Mouse (Mus musculus): ENCODE measurements around the gene Rpl36. TPM values are rescaled to one million over a fixed set of nuclear protein-coding genes. Genes with fewer than 3 reads are reported as not detected.

The Rpl36 gene
- polyA plus RNA-seq, 1 experiment from 2014 or later: 2,211 TPM

DNA sequence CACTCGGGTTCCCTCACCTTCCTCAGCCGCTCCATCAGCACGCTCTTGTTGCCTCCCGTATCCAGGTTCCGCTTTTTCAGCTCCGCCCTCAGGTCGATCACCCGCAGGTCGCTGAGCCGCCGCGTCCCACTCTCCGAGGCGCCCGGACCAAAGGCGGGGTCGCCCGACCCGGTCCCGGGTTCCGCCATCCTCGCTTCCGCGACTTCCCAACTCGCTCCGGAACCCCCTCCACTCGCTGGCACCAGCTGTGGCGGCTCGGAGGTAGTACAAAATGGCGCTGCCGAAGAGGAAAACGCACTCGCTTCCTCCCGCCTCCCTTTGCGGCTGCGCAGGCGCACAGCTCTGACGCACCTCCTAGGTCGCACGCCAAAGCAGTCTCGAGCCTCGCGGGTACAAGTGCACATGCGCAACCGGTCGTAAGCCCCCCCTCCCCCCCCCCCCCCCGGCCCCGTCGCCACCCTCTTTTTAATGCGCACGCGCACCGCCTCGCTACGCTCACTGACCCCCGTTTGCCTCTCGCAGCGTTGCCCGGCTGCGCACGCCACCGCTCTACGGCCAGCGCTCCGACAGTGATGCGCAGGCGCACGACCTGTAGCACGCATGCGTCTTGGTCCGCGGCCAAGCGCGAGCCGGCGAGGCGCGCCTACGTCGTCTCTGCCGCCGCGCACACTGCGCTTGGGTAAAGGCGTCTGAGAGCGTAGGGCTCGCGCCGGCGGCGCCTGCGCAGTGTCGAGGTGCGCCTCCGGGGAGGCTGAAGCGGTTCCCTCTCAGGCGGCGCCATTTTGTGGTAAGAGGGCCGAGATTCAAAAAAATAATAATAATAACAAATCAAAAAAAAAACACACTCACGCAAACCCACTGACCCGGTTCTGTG, 28.7 kb upstream of the Rpl36 start, which contains the start of the genes Safb2 and Safb:
Gene Safb2, minus strand, starts transcription at position 329 of the 874 bp plus-strand sequence.
Gene Safb, plus strand, starts transcription at position 569 of the 874 bp plus-strand sequence.
- peak; percentile 97 for DNase-seq (ENCODE audit: low spot score)
- peak within 1 kb of the TSS; percentile 85 for H3K27ac ChIP-seq (ENCODE audit: low read depth, low read length)
- under 1% methylated on average over 84 of the region's 101 CpGs for WGBS
- H3K4me2 ChIP-seq: peak within 1 kb of the TSS; percentile 95
- peaks cover 53% of the 10 kb centered on the region for H3K36me3 ChIP-seq (ENCODE audit: control insufficient read depth, insufficient read depth, low read length)
- peak within 1 kb of the TSS; percentile 86 for H3K4me3 ChIP-seq (ENCODE audit: low read depth, low read length)
- no peaks in the 10 kb centered on the region for H3K9me3 ChIP-seq (ENCODE audit: control insufficient read depth, low read length)
- no peaks in the 10 kb centered on the region for H3K27me3 ChIP-seq (replicated peaks; ENCODE audit: control insufficient read depth, insufficient read depth, low read length)
- H3K4me1 ChIP-seq (replicated peaks; ENCODE audit: control insufficient read depth, insufficient read depth, low read length): peaks cover 30% of the 10 kb centered on the region
- ATAC-seq (replicated peaks; ENCODE audit: low FRiP score): peak; percentile 94
- H3K9ac ChIP-seq (ENCODE audit: low read depth, low read length): peak within 1 kb of the TSS; percentile 94

DNA sequence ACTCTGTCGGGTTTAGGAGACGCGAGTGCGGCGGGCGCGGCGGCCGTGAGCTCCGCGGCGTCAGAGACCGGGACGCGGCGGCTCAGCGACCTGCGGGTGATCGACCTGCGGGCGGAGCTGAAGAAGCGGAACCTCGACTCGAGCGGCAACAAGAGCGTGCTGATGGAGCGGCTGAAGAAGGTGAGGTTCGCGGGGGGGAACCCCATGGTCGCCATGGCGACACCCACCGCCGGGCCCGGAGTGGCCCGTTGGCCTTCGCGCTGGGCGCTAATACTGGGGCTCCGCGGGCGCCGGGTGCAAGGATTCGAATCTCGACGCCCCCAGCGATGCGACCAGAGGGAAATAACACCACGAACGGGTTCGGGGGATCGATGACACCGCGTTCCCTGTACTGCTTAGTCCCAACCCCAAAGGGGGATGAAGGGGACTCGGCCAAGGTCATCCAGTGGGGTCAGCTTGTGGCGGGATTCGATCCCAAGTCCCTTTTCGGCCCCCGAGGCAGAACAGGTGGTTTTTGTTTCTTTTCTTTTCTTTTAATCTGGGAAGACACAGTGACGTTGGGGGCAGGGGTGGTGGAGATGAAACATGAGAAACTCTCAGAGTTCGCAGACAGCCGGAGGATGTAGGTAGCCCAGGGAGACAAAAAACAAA, 27.9 kb upstream of the Rpl36 start:
- H3K4me3 ChIP-seq (ENCODE audit: low read depth, low read length): peak overlapping the region; percentile 86
- H3K36me3 ChIP-seq (ENCODE audit: control insufficient read depth, insufficient read depth, low read length): peaks cover 55% of the 10 kb centered on the region
- no peaks in the 10 kb centered on the region for H3K27me3 ChIP-seq (replicated peaks; ENCODE audit: control insufficient read depth, insufficient read depth, low read length)
- DNase-seq (ENCODE audit: low spot score) (no peak), ATAC-seq (replicated peaks; ENCODE audit: low FRiP score) (no peak; the same call in 1 of the 2 replicates)
- peak overlapping the region; percentile 94 for H3K9ac ChIP-seq (ENCODE audit: low read depth, low read length)
- WGBS: under 1% methylated on average over 61 of the region's 61 CpGs
- H3K4me1 ChIP-seq (replicated peaks; ENCODE audit: control insufficient read depth, insufficient read depth, low read length): peaks cover 30% of the 10 kb centered on the region
- peak overlapping the region; percentile 85 for H3K27ac ChIP-seq (ENCODE audit: low read depth, low read length)
- no peaks in the 10 kb centered on the region for H3K9me3 ChIP-seq (ENCODE audit: control insufficient read depth, low read length)
- H3K4me2 ChIP-seq: peak overlapping the region; percentile 95

DNA sequence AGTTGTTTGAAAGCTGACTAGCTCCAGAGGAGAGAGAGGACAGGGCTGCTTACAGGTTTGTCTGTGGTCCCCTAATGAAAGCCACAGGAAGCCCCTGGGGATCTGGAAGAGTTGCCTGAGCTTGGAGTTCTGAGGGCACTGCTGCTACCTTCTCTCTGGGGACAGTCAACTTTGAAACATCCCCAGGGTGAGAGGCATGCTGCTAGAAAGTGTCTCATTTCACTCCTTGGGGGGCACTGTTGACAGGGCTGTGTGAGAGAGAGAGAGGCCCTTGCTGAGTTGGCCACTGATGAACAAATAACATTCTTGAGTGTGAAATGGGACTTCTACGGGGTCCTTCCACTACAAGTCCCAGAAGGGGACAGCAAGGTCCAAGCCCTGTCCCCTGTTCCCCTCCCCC, 25.4 kb upstream of the Rpl36 start:
- H3K4me2 ChIP-seq: no peak overlapping the region; the same call in 1 of the 2 replicates
- no peaks in the 10 kb centered on the region for H3K9me3 ChIP-seq (ENCODE audit: control insufficient read depth, low read length)
- ATAC-seq (replicated peaks; ENCODE audit: low FRiP score) (no peak), DNase-seq (ENCODE audit: low spot score) (no peak)
- peaks cover 46% of the 10 kb centered on the region for H3K36me3 ChIP-seq (ENCODE audit: control insufficient read depth, insufficient read depth, low read length)
- H3K27me3 ChIP-seq (replicated peaks; ENCODE audit: control insufficient read depth, insufficient read depth, low read length): no peaks in the 10 kb centered on the region
- WGBS: 86% methylated on average over 1 of the region's 1 CpGs
- H3K4me3 ChIP-seq (ENCODE audit: low read depth, low read length): no peak overlapping the region
- peak overlapping the region; percentile 43 for H3K9ac ChIP-seq (ENCODE audit: low read depth, low read length)
- H3K27ac ChIP-seq (ENCODE audit: low read depth, low read length): no peak overlapping the region
- peaks cover 21% of the 10 kb centered on the region for H3K4me1 ChIP-seq (replicated peaks; ENCODE audit: control insufficient read depth, insufficient read depth, low read length)

DNA sequence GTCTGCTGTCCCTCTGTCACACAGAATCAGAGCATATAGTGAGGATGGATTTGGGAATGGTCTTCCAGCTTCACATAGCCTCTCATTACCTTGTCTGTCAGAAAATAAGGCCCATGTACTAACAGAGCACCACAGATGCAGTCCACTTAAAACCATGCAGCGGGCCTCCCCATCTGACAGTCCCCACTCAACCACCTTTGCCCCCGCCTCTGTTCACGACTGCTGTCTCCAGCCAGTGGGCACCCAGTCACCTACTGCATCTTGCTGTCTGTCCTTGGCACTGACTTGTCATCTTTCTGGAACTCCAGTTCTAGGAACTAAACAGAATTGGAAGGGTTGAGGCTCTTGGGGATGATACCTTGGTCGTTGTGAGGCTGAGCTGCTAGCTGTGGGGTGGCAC, 24.3 kb upstream of the Rpl36 start:
- no peak overlapping the region for H3K4me3 ChIP-seq (ENCODE audit: low read depth, low read length)
- H3K4me1 ChIP-seq (replicated peaks; ENCODE audit: control insufficient read depth, insufficient read depth, low read length): peaks cover 15% of the 10 kb centered on the region
- WGBS: 89% methylated on average over 4 of the region's 4 CpGs
- H3K27ac ChIP-seq (ENCODE audit: low read depth, low read length): no peak overlapping the region
- no peak overlapping the region for H3K4me2 ChIP-seq
- no peaks in the 10 kb centered on the region for H3K9me3 ChIP-seq (ENCODE audit: control insufficient read depth, low read length)
- peaks cover 52% of the 10 kb centered on the region for H3K36me3 ChIP-seq (ENCODE audit: control insufficient read depth, insufficient read depth, low read length)
- no peak overlapping the region for H3K9ac ChIP-seq (ENCODE audit: low read depth, low read length)
- ATAC-seq (replicated peaks; ENCODE audit: low FRiP score): no peak
- H3K27me3 ChIP-seq (replicated peaks; ENCODE audit: control insufficient read depth, insufficient read depth, low read length): no peaks in the 10 kb centered on the region
- DNase-seq (ENCODE audit: low spot score): no peak

DNA sequence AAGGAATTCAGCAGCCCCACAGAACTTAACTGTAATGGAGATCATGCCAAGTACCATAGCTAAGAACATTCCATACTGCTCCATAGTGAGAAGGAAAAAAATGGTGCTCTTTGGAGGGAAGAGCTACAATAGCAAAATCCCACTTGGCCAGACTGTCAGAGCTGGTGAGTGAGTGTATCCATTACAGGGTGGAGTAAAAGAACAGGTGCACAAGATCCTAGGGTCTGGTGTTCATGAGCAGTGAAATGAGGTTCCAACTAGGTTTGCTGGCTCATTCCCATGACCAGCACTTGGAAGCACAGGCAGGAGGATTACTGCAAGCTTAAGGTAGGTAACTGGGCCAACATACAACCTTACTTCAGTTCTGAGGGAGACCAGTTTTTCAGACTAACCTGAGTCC, 20.7 kb upstream of the Rpl36 start:
- Histone ChIP-seq H3K27ac (ENCODE audit: low read depth, low read length) (no peak overlapping the region), H3K4me1 (replicated peaks; ENCODE audit: control insufficient read depth, insufficient read depth, low read length) (peaks cover 1% of the 10 kb centered on the region; the same call in 1 of the 2 replicates), H3K36me3 (ENCODE audit: control insufficient read depth, insufficient read depth, low read length) (peaks cover 75% of the 10 kb centered on the region), H3K4me2 (no peak overlapping the region), H3K9me3 (ENCODE audit: control insufficient read depth, low read length) (no peaks in the 10 kb centered on the region), H3K4me3 (ENCODE audit: low read depth, low read length) (no peak overlapping the region), H3K9ac (ENCODE audit: low read depth, low read length) (no peak overlapping the region), H3K27me3 (replicated peaks; ENCODE audit: control insufficient read depth, insufficient read depth, low read length) (no peaks in the 10 kb centered on the region)
- DNase-seq (ENCODE audit: low spot score): no peak
- no peak for ATAC-seq (replicated peaks; ENCODE audit: low FRiP score)

DNA sequence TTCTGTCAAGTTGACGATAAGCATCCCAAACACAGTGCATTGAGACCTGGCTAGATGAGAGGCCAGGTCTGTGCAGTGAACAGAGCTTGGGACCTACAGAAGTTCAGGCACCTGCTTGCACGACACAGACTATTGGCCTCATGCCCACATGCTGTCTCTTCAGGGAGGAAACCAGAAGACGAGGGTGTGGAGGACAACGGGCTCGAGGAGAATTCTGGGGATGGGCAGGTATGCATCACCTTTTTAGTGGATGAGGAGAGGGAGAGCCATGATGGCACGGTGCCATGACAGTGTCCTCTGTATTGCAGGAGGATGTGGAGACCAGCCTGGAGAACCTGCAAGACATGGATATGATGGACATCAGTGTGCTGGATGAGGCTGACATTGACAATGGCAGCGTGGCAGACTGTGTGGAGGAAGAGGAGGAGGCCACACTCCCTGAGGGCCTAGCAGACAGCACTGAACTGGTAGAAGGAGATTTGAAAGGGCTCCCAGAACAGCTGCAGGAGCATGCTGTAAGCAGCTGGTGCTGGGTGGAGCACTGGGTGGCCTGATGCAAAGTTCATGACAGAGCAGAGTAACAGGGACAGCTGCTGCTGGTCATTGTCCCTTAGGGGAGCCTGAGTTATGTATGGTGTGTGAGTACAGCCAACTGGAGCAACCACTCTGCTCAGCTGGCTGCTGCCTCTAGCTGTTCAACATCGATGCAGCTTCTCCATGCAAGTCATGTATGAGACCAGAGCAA, 19.5 kb upstream of the Rpl36 start:
- H3K9ac ChIP-seq (ENCODE audit: low read depth, low read length): no peak overlapping the region
- ATAC-seq (replicated peaks; ENCODE audit: low FRiP score) (no peak), DNase-seq (ENCODE audit: low spot score) (no peak)
- H3K9me3 ChIP-seq (ENCODE audit: control insufficient read depth, low read length): no peaks in the 10 kb centered on the region
- H3K27ac ChIP-seq (ENCODE audit: low read depth, low read length): no peak overlapping the region
- H3K4me1 ChIP-seq (replicated peaks; ENCODE audit: control insufficient read depth, insufficient read depth, low read length): no peaks in the 10 kb centered on the region
- peaks cover 71% of the 10 kb centered on the region for H3K36me3 ChIP-seq (ENCODE audit: control insufficient read depth, insufficient read depth, low read length)
- no peaks in the 10 kb centered on the region for H3K27me3 ChIP-seq (replicated peaks; ENCODE audit: control insufficient read depth, insufficient read depth, low read length)
- WGBS: 93% methylated on average over 8 of the region's 8 CpGs
- no peak overlapping the region for H3K4me2 ChIP-seq
- no peak overlapping the region for H3K4me3 ChIP-seq (ENCODE audit: low read depth, low read length)

DNA sequence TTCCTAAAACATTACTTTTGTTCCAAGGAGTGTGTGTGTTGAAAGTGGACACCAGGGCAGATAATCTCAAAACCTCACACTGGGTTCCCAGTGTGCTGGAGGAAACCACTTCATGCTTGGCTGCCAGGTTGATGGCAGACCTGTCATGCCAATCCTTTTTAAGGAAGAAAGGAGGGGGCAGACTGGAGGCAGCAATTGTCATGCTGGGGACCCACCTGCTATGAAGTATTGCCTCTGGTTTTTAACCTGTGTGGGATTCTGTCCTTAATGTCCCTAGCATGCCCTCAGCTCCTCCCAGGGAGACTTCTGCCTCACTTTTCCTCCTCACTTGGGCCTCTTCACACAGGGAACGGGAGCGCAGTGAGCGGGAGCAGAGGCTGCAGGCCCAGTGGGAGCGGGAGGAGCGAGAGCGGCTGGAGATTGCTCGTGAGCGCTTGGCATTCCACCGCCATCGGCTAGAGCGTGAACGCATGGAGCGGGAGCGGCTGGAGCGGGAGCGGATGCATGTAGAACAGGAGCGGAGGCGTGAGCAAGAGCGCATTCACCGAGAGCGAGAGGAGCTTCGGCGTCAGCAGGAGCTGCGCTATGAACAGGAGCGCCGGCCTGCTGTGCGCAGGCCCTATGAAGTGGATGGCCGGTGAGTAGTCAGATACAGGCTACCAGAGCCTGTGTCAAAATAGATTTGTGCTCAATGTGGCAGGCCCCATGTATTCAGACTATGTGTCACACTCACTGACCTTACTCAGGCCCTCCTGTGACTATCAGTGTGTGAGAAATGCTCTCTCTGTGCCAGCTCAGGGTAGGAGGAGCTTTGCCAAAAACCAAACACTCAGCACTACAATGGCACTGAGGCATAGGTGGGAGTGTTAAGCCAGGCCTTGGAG, 9.8 kb upstream of the Rpl36 start:
- Histone ChIP-seq H3K4me2 (no peak overlapping the region), H3K9me3 (ENCODE audit: control insufficient read depth, low read length) (no peaks in the 10 kb centered on the region), H3K4me1 (replicated peaks; ENCODE audit: control insufficient read depth, insufficient read depth, low read length) (peaks cover 3% of the 10 kb centered on the region; the same call in 1 of the 2 replicates), H3K27me3 (replicated peaks; ENCODE audit: control insufficient read depth, insufficient read depth, low read length) (no peaks in the 10 kb centered on the region), H3K36me3 (ENCODE audit: control insufficient read depth, insufficient read depth, low read length) (peaks cover 77% of the 10 kb centered on the region), H3K4me3 (ENCODE audit: low read depth, low read length) (no peak overlapping the region), H3K9ac (ENCODE audit: low read depth, low read length) (no peak overlapping the region), H3K27ac (ENCODE audit: low read depth, low read length) (no peak overlapping the region)
- ATAC-seq (replicated peaks; ENCODE audit: low FRiP score): no peak
- DNase-seq (ENCODE audit: low spot score): no peak
- 96% methylated on average over 28 of the region's 28 CpGs for WGBS

DNA sequence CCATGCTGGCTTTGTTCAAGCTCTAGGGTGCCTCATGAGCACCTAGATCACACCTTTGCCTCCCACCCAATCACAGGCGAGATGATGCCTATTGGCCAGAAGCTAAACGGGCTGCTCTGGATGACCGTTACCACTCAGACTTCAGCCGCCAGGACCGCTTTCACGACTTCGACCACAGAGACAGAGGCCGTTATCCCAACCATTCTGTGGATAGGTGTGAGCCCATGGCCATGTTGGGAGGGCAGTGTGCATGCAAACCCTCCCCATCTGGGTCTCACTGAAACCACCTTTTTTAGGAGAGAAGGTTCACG, 9.2 kb upstream of the Rpl36 start:
- H3K9me3 ChIP-seq (ENCODE audit: control insufficient read depth, low read length): no peaks in the 10 kb centered on the region
- H3K36me3 ChIP-seq (ENCODE audit: control insufficient read depth, insufficient read depth, low read length): peaks cover 77% of the 10 kb centered on the region
- DNase-seq (ENCODE audit: low spot score) (no peak), ATAC-seq (replicated peaks; ENCODE audit: low FRiP score) (no peak)
- 90% methylated on average over 9 of the region's 9 CpGs for WGBS
- peaks cover 7% of the 10 kb centered on the region for H3K4me1 ChIP-seq (replicated peaks; ENCODE audit: control insufficient read depth, insufficient read depth, low read length)
- H3K4me3 ChIP-seq (ENCODE audit: low read depth, low read length): no peak overlapping the region
- no peak overlapping the region for H3K9ac ChIP-seq (ENCODE audit: low read depth, low read length)
- H3K27ac ChIP-seq (ENCODE audit: low read depth, low read length): no peak overlapping the region
- H3K4me2 ChIP-seq: no peak overlapping the region
- H3K27me3 ChIP-seq (replicated peaks; ENCODE audit: control insufficient read depth, insufficient read depth, low read length): no peaks in the 10 kb centered on the region
